Comparison of ENCODE assay signal across 23 mouse cellular contexts in genomic region chr14:57365341-57365740, GRCm38 (mm10).
"Had no signal": no experiment of that assay in that cellular context is flagged by ENCODE, and none has a peak within 500 bp of the region (broad histone marks: within the 10 kb centered on the region; RNA-seq: fewer than 3 reads in every experiment).

No protein-coding gene starts in this region.

- H3K27me3 ChIP-seq: intestine, embryonic 15.5 days; limb, embryonic 12.5 days; limb, embryonic 15.5 days; megakaryocyte, embryonic 14.5 days had no signal

- H3K9me3 ChIP-seq: intestine, embryonic 15.5 days; limb, embryonic 12.5 days; limb, embryonic 15.5 days; megakaryocyte, embryonic 14.5 days; midbrain, embryonic 10.5 days; midbrain, embryonic 13.5 days; neural tube, embryonic 13.5 days had no signal

- ATAC-seq: intestine, embryonic 15.5 days; liver, postnatal 0 days; lung, postnatal 0 days; midbrain, embryonic 13.5 days; midbrain, embryonic 16.5 days had no signal

- H3K4me3 ChIP-seq: intestine, embryonic 15.5 days; limb, embryonic 12.5 days; limb, embryonic 15.5 days; megakaryocyte, embryonic 14.5 days; midbrain, embryonic 10.5 days; midbrain, embryonic 13.5 days; myocyte; neural tube, embryonic 13.5 days had no signal

- DNase-seq: left cerebral cortex, postnatal 4 days; liver, postnatal 0 days; lung, embryonic 14.5 days; right cerebral cortex, adult 18-20 months; right cerebral cortex, postnatal 14 days; right cerebral cortex, postnatal 4 days; thymus, adult 2 months; thymus, postnatal 14 days; thymus, postnatal 4 days had no signal

- H3K4me1 ChIP-seq: megakaryocyte, embryonic 14.5 days had no signal

- H3K36me3 ChIP-seq: intestine, embryonic 15.5 days; limb, embryonic 12.5 days; limb, embryonic 15.5 days; midbrain, embryonic 10.5 days; midbrain, embryonic 13.5 days; neural tube, embryonic 13.5 days had no signal

- H3K4me2 ChIP-seq: intestine, embryonic 15.5 days; limb, embryonic 12.5 days; limb, embryonic 15.5 days; liver, embryonic 11.5 days; lung, embryonic 14.5 days; midbrain, embryonic 13.5 days; neural tube, embryonic 13.5 days had no signal

- H3K27ac ChIP-seq: intestine, embryonic 15.5 days; kidney, postnatal 0 days; limb, embryonic 12.5 days; limb, embryonic 15.5 days; liver, embryonic 14.5 days; midbrain, embryonic 10.5 days; midbrain, embryonic 13.5 days; neural tube, embryonic 13.5 days; stomach, postnatal 0 days had no signal

- H3K9ac ChIP-seq: intestine, embryonic 15.5 days; limb, embryonic 12.5 days; limb, embryonic 15.5 days; liver, embryonic 14.5 days; liver, postnatal 0 days; lung, embryonic 14.5 days; midbrain, embryonic 13.5 days; neural tube, embryonic 13.5 days had no signal
